Mouse (Mus musculus): ENCODE results near the gene Pitpnm2. TPM values are rescaled to one million over a fixed set of nuclear protein-coding genes. Genes with fewer than 3 reads are reported as not detected.

Gene Pitpnm2
- polyA plus RNA-seq, 2 experiments: 1.9 to 4.7 TPM

GRCm38 (mm10) chr5:124222696-124223095, 26.9 kb downstream of the Pitpnm2 start:
- Histone ChIP-seq H3K9ac (replicated peaks) (no peak overlapping the region), H3K9me3 (ENCODE audit: control insufficient read depth, low read length) (no peaks in the 10 kb centered on the region), H3K36me3 (replicated peaks; ENCODE audit: control insufficient read depth, insufficient read depth, low read depth) (no peaks in the 10 kb centered on the region), H3K4me2 (ENCODE audit: low read depth) (no peak overlapping the region), H3K4me1 (replicated peaks; ENCODE audit: control insufficient read depth in 2 of 2, insufficient read depth in 2 of 2, low read length in 1 of 2) (peaks cover 7 to 28% of the 10 kb centered on the region in 2 experiments; a peak in 3 of 4 replicates), H3K27me3 (ENCODE audit: control insufficient read depth, insufficient read depth, low read length) (no peaks in the 10 kb centered on the region), H3K27ac (no peak overlapping the region), H3K4me3 (ENCODE audit: insufficient read depth in 1 of 2, low read depth in 2 of 2, low read length in 2 of 2) (no peak overlapping the region)
- DNase-seq (ENCODE audit: low read depth in 3 of 3, low spot score in 3 of 3): no peak
- TF ChIP-seq EP300 (IDR thresholded peaks at IDR 0.05; ENCODE audit: low read depth) (no peak), CTCF (IDR thresholded peaks at IDR 0.05; ENCODE audit: low read depth) (no peak)
- WGBS (ENCODE audit: insufficient replicate concordance): 84% methylated on average over 11 of the region's 11 CpGs
- no peak for ATAC-seq (ENCODE audit: insufficient read depth)

GRCm38 (mm10) chr5:124221736-124222040, 27.9 kb downstream of the Pitpnm2 start:
- H3K36me3 ChIP-seq (replicated peaks; ENCODE audit: control insufficient read depth, insufficient read depth, low read depth): no peaks in the 10 kb centered on the region
- TF ChIP-seq CTCF (IDR thresholded peaks at IDR 0.05; ENCODE audit: low read depth) (no peak), EP300 (IDR thresholded peaks at IDR 0.05; ENCODE audit: low read depth) (no peak)
- peaks cover 3 to 20% of the 10 kb centered on the region in 2 experiments; a peak in 3 of 4 replicates for H3K4me1 ChIP-seq (replicated peaks; ENCODE audit: control insufficient read depth in 2 of 2, insufficient read depth in 2 of 2, low read length in 1 of 2)
- 71% methylated on average over 7 of the region's 7 CpGs for WGBS (ENCODE audit: insufficient replicate concordance)
- H3K27ac ChIP-seq: no peak overlapping the region
- H3K27me3 ChIP-seq (ENCODE audit: control insufficient read depth, insufficient read depth, low read length): no peaks in the 10 kb centered on the region
- no peak overlapping the region for H3K4me2 ChIP-seq (ENCODE audit: low read depth)
- H3K9ac ChIP-seq (replicated peaks): no peak overlapping the region
- no peak overlapping the region for H3K4me3 ChIP-seq (ENCODE audit: insufficient read depth in 1 of 2, low read depth in 2 of 2, low read length in 2 of 2)
- DNase-seq (ENCODE audit: low read depth in 3 of 3, low spot score in 3 of 3) (no peak), ATAC-seq (ENCODE audit: insufficient read depth) (no peak)
- H3K9me3 ChIP-seq (ENCODE audit: control insufficient read depth, low read length): no peaks in the 10 kb centered on the region

GRCm38 (mm10) chr5:124221037-124221735, 28.4 kb downstream of the Pitpnm2 start:
- 58% methylated on average over 7 of the region's 7 CpGs for WGBS (ENCODE audit: insufficient replicate concordance)
- Histone ChIP-seq H3K27ac (no peak overlapping the region), H3K27me3 (ENCODE audit: control insufficient read depth, insufficient read depth, low read length) (no peaks in the 10 kb centered on the region), H3K9me3 (ENCODE audit: control insufficient read depth, low read length) (no peaks in the 10 kb centered on the region), H3K9ac (replicated peaks) (no peak overlapping the region), H3K4me1 (replicated peaks; ENCODE audit: control insufficient read depth in 2 of 2, insufficient read depth in 2 of 2, low read length in 1 of 2) (peaks cover under 1 to 16% of the 10 kb centered on the region in 2 experiments; a peak in 3 of 4 replicates), H3K36me3 (replicated peaks; ENCODE audit: control insufficient read depth, insufficient read depth, low read depth) (no peaks in the 10 kb centered on the region), H3K4me2 (ENCODE audit: low read depth) (no peak overlapping the region), H3K4me3 (ENCODE audit: insufficient read depth in 1 of 2, low read depth in 2 of 2, low read length in 2 of 2) (no peak overlapping the region)
- TF ChIP-seq EP300 (IDR thresholded peaks at IDR 0.05; ENCODE audit: low read depth): no peak
- TF ChIP-seq CTCF (IDR thresholded peaks at IDR 0.05; ENCODE audit: low read depth): no peak
- DNase-seq (ENCODE audit: low read depth in 3 of 3, low spot score in 3 of 3) (no peak), ATAC-seq (ENCODE audit: insufficient read depth) (no peak)

GRCm38 (mm10) chr5:124220551-124220950, 29.0 kb downstream of the Pitpnm2 start:
- no peak for ATAC-seq (ENCODE audit: insufficient read depth)
- H3K4me3 ChIP-seq (ENCODE audit: insufficient read depth in 1 of 2, low read depth in 2 of 2, low read length in 2 of 2): no peak overlapping the region
- H3K4me1 ChIP-seq (replicated peaks; ENCODE audit: control insufficient read depth in 2 of 2, insufficient read depth in 2 of 2, low read length in 1 of 2): peaks cover 0 to 11% of the 10 kb centered on the region in 2 experiments; a peak in 2 of 4 replicates
- no peaks in the 10 kb centered on the region for H3K9me3 ChIP-seq (ENCODE audit: control insufficient read depth, low read length)
- H3K27me3 ChIP-seq (ENCODE audit: control insufficient read depth, insufficient read depth, low read length): no peaks in the 10 kb centered on the region
- H3K4me2 ChIP-seq (ENCODE audit: low read depth): no peak overlapping the region
- no peak for DNase-seq (ENCODE audit: low read depth in 3 of 3, low spot score in 3 of 3)
- no peak overlapping the region for H3K27ac ChIP-seq
- 76% methylated on average over 5 of the region's 5 CpGs for WGBS (ENCODE audit: insufficient replicate concordance)
- TF ChIP-seq CTCF (IDR thresholded peaks at IDR 0.05; ENCODE audit: low read depth): no peak
- TF ChIP-seq EP300 (IDR thresholded peaks at IDR 0.05; ENCODE audit: low read depth): no peak
- no peak overlapping the region for H3K9ac ChIP-seq (replicated peaks)
- H3K36me3 ChIP-seq (replicated peaks; ENCODE audit: control insufficient read depth, insufficient read depth, low read depth): no peaks in the 10 kb centered on the region

- TF ChIP-seq EP300 (IDR thresholded peaks at IDR 0.05; ENCODE audit: low read depth): no peak
- no peak for TF ChIP-seq CTCF (IDR thresholded peaks at IDR 0.05; ENCODE audit: low read depth)
- Histone ChIP-seq H3K4me2 (ENCODE audit: low read depth) (no peak overlapping the region), H3K4me1 (replicated peaks; ENCODE audit: control insufficient read depth in 2 of 2, insufficient read depth in 2 of 2, low read length in 1 of 2) (peaks cover 0 to 5% of the 10 kb centered on the region in 2 experiments; a peak in 2 of 4 replicates), H3K9me3 (ENCODE audit: control insufficient read depth, low read length) (no peaks in the 10 kb centered on the region), H3K9ac (replicated peaks) (no peak overlapping the region), H3K36me3 (replicated peaks; ENCODE audit: control insufficient read depth, insufficient read depth, low read depth) (no peaks in the 10 kb centered on the region), H3K4me3 (ENCODE audit: insufficient read depth in 1 of 2, low read depth in 2 of 2, low read length in 2 of 2) (no peak overlapping the region), H3K27me3 (ENCODE audit: control insufficient read depth, insufficient read depth, low read length) (no peaks in the 10 kb centered on the region), H3K27ac (no peak overlapping the region)
- ATAC-seq (ENCODE audit: insufficient read depth): no peak
- WGBS (ENCODE audit: insufficient replicate concordance): 77% methylated on average over 10 of the region's 10 CpGs
- no peak for DNase-seq (ENCODE audit: low read depth in 3 of 3, low spot score in 3 of 3)
These were observed 30.1 kb downstream of the Pitpnm2 start for GRCm38 (mm10) chr5:124219431-124219830.

Measured in liver, embryonic 14.5 days (tissue).